Mouse (Mus musculus): ENCODE measurements around the gene Prkg2. TPM values are rescaled to one million over a fixed set of nuclear protein-coding genes. Genes with fewer than 3 reads are reported as not detected.

Prkg2 gene
- polyA plus RNA-seq (2015; fragmentation: Nextera tagmentation; extraction: Ambion mirVana), result 1.8 and 2.1 TPM in 2 replicates

GRCm38 (mm10) chr5:99036596-99037441 lies at the start of gene Prkg2:
Gene Prkg2, minus strand, starts transcription at chr5:99037351.
- ATAC-seq (ENCODE audit: low read depth), result peak; percentile 81
- Histone ChIP-seq H3K27me3 (ENCODE audit: control insufficient read depth, insufficient read depth, low read depth, low read length) (peaks cover 22% of the 10 kb centered on the region), H3K27ac (ENCODE audit: low read length) (no peak within 1 kb of the TSS), H3K9me3 (ENCODE audit: control insufficient read depth, low read length) (no peaks in the 10 kb centered on the region), H3K9ac (ENCODE audit: low read length) (peak within 1 kb of the TSS; percentile 65), H3K4me2 (ENCODE audit: low read depth, low read length) (peak within 1 kb of the TSS; percentile 75), H3K36me3 (ENCODE audit: control insufficient read depth, insufficient read depth, low read length) (no peaks in the 10 kb centered on the region), H3K4me3 (ENCODE audit: low read length) (peak within 1 kb of the TSS; percentile 64), H3K4me1 (replicated peaks; ENCODE audit: control insufficient read depth, insufficient read depth, low read length) (peaks cover 3% of the 10 kb centered on the region)
- WGBS, result under 1% methylated on average over 85 of the region's 94 CpGs

GRCm38 (mm10) chr5:99083955-99084354 lies 46.8 kb upstream of the Prkg2 start:
- no peak overlapping the region for H3K9ac ChIP-seq (ENCODE audit: low read length)
- no peak overlapping the region for H3K4me3 ChIP-seq (ENCODE audit: low read length)
- no peak overlapping the region for H3K27ac ChIP-seq (ENCODE audit: low read length)
- H3K27me3 ChIP-seq (ENCODE audit: control insufficient read depth, insufficient read depth, low read depth, low read length), result no peaks in the 10 kb centered on the region
- no peaks in the 10 kb centered on the region for H3K9me3 ChIP-seq (ENCODE audit: control insufficient read depth, low read length)
- no peak for ATAC-seq (ENCODE audit: low read depth)
- no peaks in the 10 kb centered on the region for H3K36me3 ChIP-seq (ENCODE audit: control insufficient read depth, insufficient read depth, low read length)
- H3K4me1 ChIP-seq (replicated peaks; ENCODE audit: control insufficient read depth, insufficient read depth, low read length), result no peaks in the 10 kb centered on the region
- no peak overlapping the region for H3K4me2 ChIP-seq (ENCODE audit: low read depth, low read length)
- WGBS, result 45% methylated on average over 5 of the region's 5 CpGs

GRCm38 (mm10) chr5:99078375-99078774 lies 41.2 kb upstream of the Prkg2 start:
- no peaks in the 10 kb centered on the region for H3K36me3 ChIP-seq (ENCODE audit: control insufficient read depth, insufficient read depth, low read length)
- H3K4me3 ChIP-seq (ENCODE audit: low read length), result no peak overlapping the region
- no peaks in the 10 kb centered on the region for H3K9me3 ChIP-seq (ENCODE audit: control insufficient read depth, low read length)
- H3K27me3 ChIP-seq (ENCODE audit: control insufficient read depth, insufficient read depth, low read depth, low read length), result no peaks in the 10 kb centered on the region
- no peaks in the 10 kb centered on the region for H3K4me1 ChIP-seq (replicated peaks; ENCODE audit: control insufficient read depth, insufficient read depth, low read length)
- H3K4me2 ChIP-seq (ENCODE audit: low read depth, low read length), result no peak overlapping the region
- ATAC-seq (ENCODE audit: low read depth), result no peak
- H3K9ac ChIP-seq (ENCODE audit: low read length), result no peak overlapping the region
- no peak overlapping the region for H3K27ac ChIP-seq (ENCODE audit: low read length)
- WGBS, result 61% methylated on average over 2 of the region's 2 CpGs

GRCm38 (mm10) chr5:99068391-99068790 lies 31.2 kb upstream of the Prkg2 start:
- no peaks in the 10 kb centered on the region for H3K36me3 ChIP-seq (ENCODE audit: control insufficient read depth, insufficient read depth, low read length)
- no peaks in the 10 kb centered on the region for H3K9me3 ChIP-seq (ENCODE audit: control insufficient read depth, low read length)
- 40% methylated on average over 2 of the region's 2 CpGs for WGBS
- H3K4me3 ChIP-seq (ENCODE audit: low read length), result no peak overlapping the region
- H3K27me3 ChIP-seq (ENCODE audit: control insufficient read depth, insufficient read depth, low read depth, low read length), result no peaks in the 10 kb centered on the region
- no peak overlapping the region for H3K4me2 ChIP-seq (ENCODE audit: low read depth, low read length)
- peak; percentile 74 for ATAC-seq (ENCODE audit: low read depth)
- no peak overlapping the region; the same call in 1 of the 2 replicates for H3K27ac ChIP-seq (ENCODE audit: low read length)
- no peak overlapping the region for H3K9ac ChIP-seq (ENCODE audit: low read length)
- no peaks in the 10 kb centered on the region for H3K4me1 ChIP-seq (replicated peaks; ENCODE audit: control insufficient read depth, insufficient read depth, low read length)

GRCm38 (mm10) chr5:99062582-99062981 lies 25.4 kb upstream of the Prkg2 start:
- H3K4me2 ChIP-seq (ENCODE audit: low read depth, low read length), result no peak overlapping the region
- ATAC-seq (ENCODE audit: low read depth), result no peak
- H3K36me3 ChIP-seq (ENCODE audit: control insufficient read depth, insufficient read depth, low read length), result no peaks in the 10 kb centered on the region
- no peaks in the 10 kb centered on the region for H3K27me3 ChIP-seq (ENCODE audit: control insufficient read depth, insufficient read depth, low read depth, low read length)
- H3K9ac ChIP-seq (ENCODE audit: low read length), result no peak overlapping the region
- no peaks in the 10 kb centered on the region for H3K9me3 ChIP-seq (ENCODE audit: control insufficient read depth, low read length)
- H3K27ac ChIP-seq (ENCODE audit: low read length), result no peak overlapping the region
- no peak overlapping the region for H3K4me3 ChIP-seq (ENCODE audit: low read length)
- H3K4me1 ChIP-seq (replicated peaks; ENCODE audit: control insufficient read depth, insufficient read depth, low read length), result no peaks in the 10 kb centered on the region

GRCm38 (mm10) chr5:99039021-99039420 lies 1.9 kb upstream of the Prkg2 start:
- Histone ChIP-seq H3K4me2 (ENCODE audit: low read depth, low read length) (no peak overlapping the region), H3K36me3 (ENCODE audit: control insufficient read depth, insufficient read depth, low read length) (no peaks in the 10 kb centered on the region), H3K9me3 (ENCODE audit: control insufficient read depth, low read length) (no peaks in the 10 kb centered on the region), H3K4me3 (ENCODE audit: low read length) (no peak overlapping the region), H3K4me1 (replicated peaks; ENCODE audit: control insufficient read depth, insufficient read depth, low read length) (peaks cover 3% of the 10 kb centered on the region), H3K27ac (ENCODE audit: low read length) (no peak overlapping the region), H3K27me3 (ENCODE audit: control insufficient read depth, insufficient read depth, low read depth, low read length) (peaks cover 22% of the 10 kb centered on the region), H3K9ac (ENCODE audit: low read length) (no peak overlapping the region)
- no peak for ATAC-seq (ENCODE audit: low read depth)
- 79% methylated on average over 6 of the region's 6 CpGs for WGBS

GRCm38 (mm10) chr5:99037442-99037811 lies 276 bp upstream of the Prkg2 start:
- Histone ChIP-seq H3K4me2 (ENCODE audit: low read depth, low read length) (peak overlapping the region; percentile 75), H3K4me3 (ENCODE audit: low read length) (peak overlapping the region; percentile 64), H3K4me1 (replicated peaks; ENCODE audit: control insufficient read depth, insufficient read depth, low read length) (peaks cover 3% of the 10 kb centered on the region), H3K9ac (ENCODE audit: low read length) (peak overlapping the region; percentile 65), H3K27ac (ENCODE audit: low read length) (no peak overlapping the region), H3K27me3 (ENCODE audit: control insufficient read depth, insufficient read depth, low read depth, low read length) (peaks cover 22% of the 10 kb centered on the region), H3K36me3 (ENCODE audit: control insufficient read depth, insufficient read depth, low read length) (no peaks in the 10 kb centered on the region), H3K9me3 (ENCODE audit: control insufficient read depth, low read length) (no peaks in the 10 kb centered on the region)
- WGBS, result 16% methylated on average over 9 of the region's 9 CpGs
- ATAC-seq (ENCODE audit: low read depth), result 0 out of 2 replicates have a peak, but pooled peaks have one; percentile 19

- Histone ChIP-seq H3K36me3 (ENCODE audit: control insufficient read depth, insufficient read depth, low read length) (no peaks in the 10 kb centered on the region), H3K4me1 (replicated peaks; ENCODE audit: control insufficient read depth, insufficient read depth, low read length) (peaks cover 3% of the 10 kb centered on the region), H3K4me3 (ENCODE audit: low read length) (peak overlapping the region; percentile 64; the same call in 1 of the 2 replicates), H3K27ac (ENCODE audit: low read length) (no peak overlapping the region), H3K9me3 (ENCODE audit: control insufficient read depth, low read length) (no peaks in the 10 kb centered on the region), H3K4me2 (ENCODE audit: low read depth, low read length) (peak overlapping the region; percentile 75), H3K27me3 (ENCODE audit: control insufficient read depth, insufficient read depth, low read depth, low read length) (peaks cover 22% of the 10 kb centered on the region), H3K9ac (ENCODE audit: low read length) (no peak overlapping the region)
- WGBS, result 63% methylated on average over 9 of the region's 9 CpGs
- ATAC-seq (ENCODE audit: low read depth), result no peak
Measured at GRCm38 (mm10) chr5:99035961-99036360, 1.2 kb downstream of the Prkg2 start.

- H3K4me1 ChIP-seq (replicated peaks; ENCODE audit: control insufficient read depth, insufficient read depth, low read length), result peaks cover 3% of the 10 kb centered on the region
- no peak overlapping the region for H3K4me2 ChIP-seq (ENCODE audit: low read depth, low read length)
- no peaks in the 10 kb centered on the region for H3K36me3 ChIP-seq (ENCODE audit: control insufficient read depth, insufficient read depth, low read length)
- no peak overlapping the region for H3K27ac ChIP-seq (ENCODE audit: low read length)
- peaks cover 9% of the 10 kb centered on the region; the same call in 1 of the 2 replicates for H3K27me3 ChIP-seq (ENCODE audit: control insufficient read depth, insufficient read depth, low read depth, low read length)
- H3K9me3 ChIP-seq (ENCODE audit: control insufficient read depth, low read length), result no peaks in the 10 kb centered on the region
- WGBS, result 69% methylated on average over 6 of the region's 6 CpGs
- ATAC-seq (ENCODE audit: low read depth), result no peak
- no peak overlapping the region for H3K9ac ChIP-seq (ENCODE audit: low read length)
- H3K4me3 ChIP-seq (ENCODE audit: low read length), result no peak overlapping the region
Measured at GRCm38 (mm10) chr5:99031551-99032149, 5.5 kb downstream of the Prkg2 start.

Measured in lung, embryonic 16.5 days (tissue).